Mouse (Mus musculus): ENCODE results near the gene Defb36. TPM values are rescaled to one million over a fixed set of nuclear protein-coding genes. Genes with fewer than 3 reads are reported as not detected.

Defb36 gene
- polyA plus RNA-seq (2014; fragmentation: Nextera tagmentation; extraction: Ambion mirVana): not detected in 2 replicates

DNA sequence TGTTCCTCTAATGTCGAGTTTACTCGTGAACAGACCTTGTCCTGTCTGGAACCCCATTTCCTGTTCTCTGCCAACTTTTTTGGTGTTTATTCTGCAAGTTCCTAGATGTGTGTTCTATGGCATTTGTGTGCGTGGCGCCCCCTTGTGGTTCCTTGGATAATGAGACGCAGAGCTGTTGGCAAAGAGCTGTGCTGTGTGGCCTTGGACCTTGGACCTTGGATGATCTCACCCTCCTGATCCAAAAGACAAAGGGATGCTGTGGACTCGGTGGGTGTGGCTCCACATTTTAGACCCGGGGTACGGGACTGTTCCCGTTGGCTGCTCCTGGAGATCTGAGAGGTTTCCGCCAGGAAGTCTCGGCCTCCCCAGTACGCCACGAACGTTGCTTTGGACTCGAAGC lies at the start of gene Defb36:
Gene Defb36 (plus strand): TSS at position 271 of the 400 bp plus-strand sequence.
- ATAC-seq (ENCODE audit: insufficient number of reproducible peaks, insufficient read depth, low FRiP score, low read depth): no peak
- Histone ChIP-seq H3K9me3 (ENCODE audit: control insufficient read depth, low read length) (no peaks in the 10 kb centered on the region), H3K27ac (replicated peaks in 1 of 2; ENCODE audit: control insufficient read depth in 1 of 2, insufficient read depth in 1 of 2, low read depth in 2 of 2, low read length in 2 of 2) (no peak within 1 kb of the TSS), H3K4me2 (ENCODE audit: low read length) (no peak within 1 kb of the TSS), H3K27me3 (ENCODE audit: control insufficient read depth, insufficient read depth, low read length) (no peaks in the 10 kb centered on the region), H3K4me1 (ENCODE audit: control insufficient read depth in 2 of 2, insufficient read depth in 2 of 2, low read length in 2 of 2) (no peaks in the 10 kb centered on the region), H3K4me3 (ENCODE audit: control insufficient read depth in 1 of 2, insufficient read depth in 1 of 2, low read depth in 1 of 2, low read length in 2 of 2) (no peak within 1 kb of the TSS), H3K9ac (ENCODE audit: low read length) (no peak within 1 kb of the TSS), H3K36me3 (ENCODE audit: control insufficient read depth, insufficient read depth, low read length) (no peaks in the 10 kb centered on the region)
- WGBS: 78% methylated on average over 15 of the region's 15 CpGs

DNA sequence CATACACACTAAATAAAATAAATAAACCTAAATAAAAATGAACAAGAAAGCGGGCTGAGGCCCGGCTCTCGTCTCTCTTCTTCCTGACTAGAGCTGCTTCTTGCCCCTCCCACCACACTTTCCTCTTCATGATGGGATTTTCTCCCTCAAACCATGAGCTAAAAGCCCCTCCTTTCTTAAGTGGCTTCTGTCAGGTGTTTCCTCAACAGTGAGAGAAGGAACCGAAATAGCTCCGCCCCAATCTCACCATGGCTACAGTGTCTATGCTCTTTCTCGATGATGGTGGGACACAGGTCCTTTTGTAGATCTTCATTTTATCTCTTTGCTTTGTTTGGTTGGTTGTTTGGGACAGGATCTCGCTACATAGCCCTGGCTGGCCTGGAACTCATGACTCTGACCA lies 47.5 kb upstream of the Defb36 start:
- Histone ChIP-seq H3K27ac (replicated peaks in 1 of 2; ENCODE audit: control insufficient read depth in 1 of 2, insufficient read depth in 1 of 2, low read depth in 2 of 2, low read length in 2 of 2) (no peak overlapping the region), H3K27me3 (ENCODE audit: control insufficient read depth, insufficient read depth, low read length) (no peaks in the 10 kb centered on the region), H3K4me1 (ENCODE audit: control insufficient read depth in 2 of 2, insufficient read depth in 2 of 2, low read length in 2 of 2) (0 out of 4 replicates have a peak, but pooled peaks cover 0 to 4% of the 10 kb centered on the region in 2 experiments), H3K36me3 (ENCODE audit: control insufficient read depth, insufficient read depth, low read length) (no peaks in the 10 kb centered on the region), H3K9ac (ENCODE audit: low read length) (no peak overlapping the region), H3K4me2 (ENCODE audit: low read length) (no peak overlapping the region), H3K4me3 (ENCODE audit: control insufficient read depth in 1 of 2, insufficient read depth in 1 of 2, low read depth in 1 of 2, low read length in 2 of 2) (no peak overlapping the region), H3K9me3 (ENCODE audit: control insufficient read depth, low read length) (no peaks in the 10 kb centered on the region)
- ATAC-seq (ENCODE audit: insufficient number of reproducible peaks, insufficient read depth, low FRiP score, low read depth): no peak
- WGBS: 82% methylated on average over 7 of the region's 7 CpGs

DNA sequence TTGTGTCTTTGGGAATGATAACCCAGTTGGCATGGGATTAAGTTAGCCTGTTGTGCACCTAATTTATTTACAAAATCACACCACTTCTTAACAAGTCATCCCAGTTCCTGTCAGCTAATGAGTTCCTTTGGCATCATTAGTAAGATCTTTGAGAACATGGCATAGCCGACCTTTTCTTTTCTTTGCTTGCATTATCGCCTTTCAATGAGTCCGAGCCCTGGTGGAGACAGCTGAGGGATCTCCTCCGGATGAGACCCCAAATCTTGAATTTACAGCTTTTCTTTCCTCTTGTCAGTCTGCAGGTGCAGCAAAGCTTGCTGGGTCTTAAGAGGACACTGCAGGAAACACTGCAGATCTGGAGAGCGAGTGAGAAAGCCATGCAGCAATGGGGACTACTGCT lies 35.1 kb upstream of the Defb36 start, which contains the start of gene Gm17416:
Gene Gm17416 (plus strand): TSS at position 301 of the 400 bp plus-strand sequence.
- no peaks in the 10 kb centered on the region for H3K4me1 ChIP-seq (ENCODE audit: control insufficient read depth in 2 of 2, insufficient read depth in 2 of 2, low read length in 2 of 2)

DNA sequence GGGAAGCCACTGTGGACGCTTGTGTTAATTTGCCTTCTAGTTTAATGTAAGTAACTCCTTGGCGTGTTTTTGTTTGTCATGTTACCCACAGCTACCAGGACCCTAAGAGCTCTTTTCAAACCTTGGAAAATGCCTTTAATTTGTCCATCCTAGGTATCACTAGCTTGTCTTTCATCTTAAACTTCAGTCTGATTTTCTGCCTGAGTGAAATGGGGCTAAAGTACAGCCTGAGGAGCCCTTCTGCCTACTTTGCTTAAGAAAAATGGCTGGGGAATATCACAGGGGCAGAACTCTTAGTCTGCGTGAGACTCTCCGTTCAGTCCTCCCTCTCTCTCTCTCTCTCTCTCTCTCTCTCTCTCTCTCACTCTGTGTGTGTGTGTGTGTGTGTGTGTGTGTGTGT lies 34.2 kb upstream of the Defb36 start:
- Histone ChIP-seq H3K9ac (ENCODE audit: low read length) (no peak overlapping the region), H3K4me2 (ENCODE audit: low read length) (no peak overlapping the region), H3K4me1 (ENCODE audit: control insufficient read depth in 2 of 2, insufficient read depth in 2 of 2, low read length in 2 of 2) (no peaks in the 10 kb centered on the region), H3K4me3 (ENCODE audit: control insufficient read depth in 1 of 2, insufficient read depth in 1 of 2, low read depth in 1 of 2, low read length in 2 of 2) (no peak overlapping the region), H3K27me3 (ENCODE audit: control insufficient read depth, insufficient read depth, low read length) (no peaks in the 10 kb centered on the region), H3K36me3 (ENCODE audit: control insufficient read depth, insufficient read depth, low read length) (no peaks in the 10 kb centered on the region), H3K27ac (replicated peaks in 1 of 2; ENCODE audit: control insufficient read depth in 1 of 2, insufficient read depth in 1 of 2, low read depth in 2 of 2, low read length in 2 of 2) (no peak overlapping the region), H3K9me3 (ENCODE audit: control insufficient read depth, low read length) (no peaks in the 10 kb centered on the region)
- 74% methylated on average over 4 of the region's 4 CpGs for WGBS
- ATAC-seq (ENCODE audit: insufficient number of reproducible peaks, insufficient read depth, low FRiP score, low read depth): no peak

More for the DNA sequence above, 35.1 kb upstream of the Defb36 start, which contains the start of gene Gm17416:
- Histone ChIP-seq H3K27me3 (ENCODE audit: control insufficient read depth, insufficient read depth, low read length) (no peaks in the 10 kb centered on the region), H3K4me2 (ENCODE audit: low read length) (no peak within 1 kb of the TSS), H3K27ac (replicated peaks in 1 of 2; ENCODE audit: control insufficient read depth in 1 of 2, insufficient read depth in 1 of 2, low read depth in 2 of 2, low read length in 2 of 2) (no peak within 1 kb of the TSS), H3K36me3 (ENCODE audit: control insufficient read depth, insufficient read depth, low read length) (no peaks in the 10 kb centered on the region), H3K4me3 (ENCODE audit: control insufficient read depth in 1 of 2, insufficient read depth in 1 of 2, low read depth in 1 of 2, low read length in 2 of 2) (no peak within 1 kb of the TSS), H3K9ac (ENCODE audit: low read length) (no peak within 1 kb of the TSS), H3K9me3 (ENCODE audit: control insufficient read depth, low read length) (no peaks in the 10 kb centered on the region)
- WGBS: 83% methylated on average over 5 of the region's 5 CpGs
- ATAC-seq (ENCODE audit: insufficient number of reproducible peaks, insufficient read depth, low FRiP score, low read depth): no peak

DNA sequence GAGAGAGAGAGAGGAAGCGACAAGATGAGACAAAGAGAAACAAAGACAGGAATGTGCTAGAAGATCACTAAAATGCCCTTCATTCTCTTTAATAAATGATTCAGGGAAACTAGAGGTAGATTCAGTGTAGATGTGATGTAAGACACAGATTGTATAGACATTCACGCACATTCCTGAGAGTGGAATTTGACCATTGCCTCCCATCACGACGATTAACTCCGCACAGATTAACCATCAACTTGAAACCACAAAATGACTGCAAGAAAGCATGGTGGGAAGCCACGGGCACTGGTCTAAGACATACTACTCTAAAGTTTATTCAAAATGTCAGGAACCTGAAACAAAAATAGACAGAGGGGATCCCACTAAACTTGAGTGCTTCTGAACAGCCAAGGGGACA lies 33.8 kb upstream of the Defb36 start:
- H3K4me1 ChIP-seq (ENCODE audit: control insufficient read depth in 2 of 2, insufficient read depth in 2 of 2, low read length in 2 of 2): no peaks in the 10 kb centered on the region
- 84% methylated on average over 6 of the region's 6 CpGs for WGBS

DNA sequence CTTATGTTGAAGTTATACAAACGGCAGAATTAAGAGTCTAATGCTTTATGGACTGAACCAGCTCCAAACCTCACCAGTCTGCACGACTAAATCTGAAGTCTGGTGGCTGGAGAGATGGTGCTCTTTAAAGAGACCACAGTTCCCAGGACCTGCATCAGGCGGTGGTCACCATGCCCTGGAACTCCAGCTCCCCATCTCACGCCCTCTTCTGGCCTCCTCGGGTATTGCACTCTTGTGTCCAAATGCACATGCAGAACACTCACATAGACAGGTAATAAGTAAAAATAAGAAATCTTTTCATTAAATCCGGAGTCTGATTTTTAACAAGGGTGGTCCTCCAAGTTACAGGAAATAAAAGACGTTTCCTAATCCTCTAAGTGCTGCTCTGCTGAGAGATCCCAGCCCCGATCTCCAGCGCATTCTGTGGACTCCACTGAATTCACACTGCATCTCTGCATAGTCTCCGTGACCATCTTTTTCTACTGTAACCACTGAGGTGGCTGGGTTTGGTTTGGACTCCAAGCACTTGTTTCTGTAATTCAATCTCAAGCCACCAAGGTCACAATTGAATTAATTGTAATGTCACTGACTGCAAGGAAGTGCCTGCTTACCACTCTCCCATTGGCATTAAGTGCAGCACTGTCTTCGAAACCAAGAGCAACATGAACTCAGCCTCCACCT lies 31.9 kb upstream of the Defb36 start, which contains the start of gene Defb21:
Gene Defb21 (plus strand): TSS at position 631 of the 681 bp plus-strand sequence.
- Histone ChIP-seq H3K27me3 (ENCODE audit: control insufficient read depth, insufficient read depth, low read length) (no peaks in the 10 kb centered on the region), H3K9me3 (ENCODE audit: control insufficient read depth, low read length) (no peaks in the 10 kb centered on the region), H3K4me3 (ENCODE audit: control insufficient read depth in 1 of 2, insufficient read depth in 1 of 2, low read depth in 1 of 2, low read length in 2 of 2) (no peak within 1 kb of the TSS), H3K4me2 (ENCODE audit: low read length) (no peak within 1 kb of the TSS), H3K4me1 (ENCODE audit: control insufficient read depth in 2 of 2, insufficient read depth in 2 of 2, low read length in 2 of 2) (no peaks in the 10 kb centered on the region), H3K27ac (replicated peaks in 1 of 2; ENCODE audit: control insufficient read depth in 1 of 2, insufficient read depth in 1 of 2, low read depth in 2 of 2, low read length in 2 of 2) (no peak within 1 kb of the TSS), H3K9ac (ENCODE audit: low read length) (no peak within 1 kb of the TSS), H3K36me3 (ENCODE audit: control insufficient read depth, insufficient read depth, low read length) (no peaks in the 10 kb centered on the region)
- ATAC-seq (ENCODE audit: insufficient number of reproducible peaks, insufficient read depth, low FRiP score, low read depth): no peak
- WGBS: 64% methylated on average over 11 of the region's 11 CpGs

More for the DNA sequence above, 33.8 kb upstream of the Defb36 start:
- H3K36me3 ChIP-seq (ENCODE audit: control insufficient read depth, insufficient read depth, low read length): no peaks in the 10 kb centered on the region
- H3K9me3 ChIP-seq (ENCODE audit: control insufficient read depth, low read length): no peaks in the 10 kb centered on the region
- no peak for ATAC-seq (ENCODE audit: insufficient number of reproducible peaks, insufficient read depth, low FRiP score, low read depth)
- no peak overlapping the region for H3K27ac ChIP-seq (replicated peaks in 1 of 2; ENCODE audit: control insufficient read depth in 1 of 2, insufficient read depth in 1 of 2, low read depth in 2 of 2, low read length in 2 of 2)
- no peaks in the 10 kb centered on the region for H3K27me3 ChIP-seq (ENCODE audit: control insufficient read depth, insufficient read depth, low read length)
- no peak overlapping the region for H3K9ac ChIP-seq (ENCODE audit: low read length)
- H3K4me2 ChIP-seq (ENCODE audit: low read length): no peak overlapping the region
- H3K4me3 ChIP-seq (ENCODE audit: control insufficient read depth in 1 of 2, insufficient read depth in 1 of 2, low read depth in 1 of 2, low read length in 2 of 2): no peak overlapping the region

DNA sequence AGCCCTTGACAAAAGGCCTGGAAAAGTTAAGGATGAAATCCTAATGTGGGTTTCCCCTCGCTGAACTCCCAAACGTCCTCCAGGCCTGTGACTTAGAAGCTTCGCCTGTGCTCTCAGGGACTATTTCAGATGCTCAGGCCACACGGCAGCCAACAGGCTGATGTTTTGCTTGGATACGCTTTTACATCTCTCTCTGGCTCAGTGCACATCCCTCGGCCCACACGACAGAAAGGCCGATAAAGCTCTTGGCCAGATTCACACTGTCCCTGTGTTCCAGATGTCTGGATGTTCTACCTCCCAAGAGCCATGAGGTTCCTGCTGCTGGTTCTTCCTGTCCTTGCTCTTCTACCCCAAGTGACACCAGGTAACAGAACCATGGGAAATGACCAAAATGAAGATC lies 30.6 kb upstream of the Defb36 start:
- H3K9ac ChIP-seq (ENCODE audit: low read length): no peak overlapping the region
- H3K9me3 ChIP-seq (ENCODE audit: control insufficient read depth, low read length): no peaks in the 10 kb centered on the region
- no peak overlapping the region for H3K4me3 ChIP-seq (ENCODE audit: control insufficient read depth in 1 of 2, insufficient read depth in 1 of 2, low read depth in 1 of 2, low read length in 2 of 2)
- ATAC-seq (ENCODE audit: insufficient number of reproducible peaks, insufficient read depth, low FRiP score, low read depth): no peak
- no peaks in the 10 kb centered on the region for H3K36me3 ChIP-seq (ENCODE audit: control insufficient read depth, insufficient read depth, low read length)
- no peaks in the 10 kb centered on the region for H3K4me1 ChIP-seq (ENCODE audit: control insufficient read depth in 2 of 2, insufficient read depth in 2 of 2, low read length in 2 of 2)
- H3K27me3 ChIP-seq (ENCODE audit: control insufficient read depth, insufficient read depth, low read length): no peaks in the 10 kb centered on the region
- WGBS: 83% methylated on average over 8 of the region's 8 CpGs
- no peak overlapping the region for H3K27ac ChIP-seq (replicated peaks in 1 of 2; ENCODE audit: control insufficient read depth in 1 of 2, insufficient read depth in 1 of 2, low read depth in 2 of 2, low read length in 2 of 2)
- H3K4me2 ChIP-seq (ENCODE audit: low read length): no peak overlapping the region

DNA sequence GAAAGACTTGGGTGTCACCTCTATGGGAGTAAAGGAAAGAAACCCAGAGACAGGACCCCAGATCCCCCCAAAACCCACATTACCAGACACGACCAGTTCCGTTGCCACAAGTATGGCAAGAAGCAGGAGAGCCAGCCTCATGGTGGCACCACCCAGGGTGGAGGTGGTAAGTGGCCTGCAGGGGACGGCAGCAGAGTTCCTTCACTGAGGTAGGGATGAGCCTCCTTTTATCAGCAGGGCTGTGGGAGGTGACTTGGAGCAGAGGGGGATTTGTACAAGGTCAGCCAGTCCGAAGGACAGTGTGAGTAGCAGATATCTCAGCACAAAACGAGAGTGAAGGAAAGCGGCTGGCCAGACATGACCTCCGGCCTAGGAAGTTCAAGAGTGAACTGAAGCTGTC lies 24.0 kb upstream of the Defb36 start, which contains the start of gene Defb19:
Gene Defb19 (minus strand): TSS at position 206 of the 400 bp plus-strand sequence.
- Histone ChIP-seq H3K36me3 (ENCODE audit: control insufficient read depth, insufficient read depth, low read length) (no peaks in the 10 kb centered on the region), H3K9me3 (ENCODE audit: control insufficient read depth, low read length) (no peaks in the 10 kb centered on the region), H3K4me2 (ENCODE audit: low read length) (no peak within 1 kb of the TSS), H3K4me3 (ENCODE audit: control insufficient read depth in 1 of 2, insufficient read depth in 1 of 2, low read depth in 1 of 2, low read length in 2 of 2) (no peak within 1 kb of the TSS), H3K4me1 (ENCODE audit: control insufficient read depth in 2 of 2, insufficient read depth in 2 of 2, low read length in 2 of 2) (peaks cover 10 to 11% of the 10 kb centered on the region in 2 experiments), H3K9ac (ENCODE audit: low read length) (no peak within 1 kb of the TSS), H3K27ac (replicated peaks in 1 of 2; ENCODE audit: control insufficient read depth in 1 of 2, insufficient read depth in 1 of 2, low read depth in 2 of 2, low read length in 2 of 2) (no peak within 1 kb of the TSS), H3K27me3 (ENCODE audit: control insufficient read depth, insufficient read depth, low read length) (no peaks in the 10 kb centered on the region)
- 42% methylated on average over 7 of the region's 7 CpGs for WGBS
- no peak for ATAC-seq (ENCODE audit: insufficient number of reproducible peaks, insufficient read depth, low FRiP score, low read depth)
